Mouse (Mus musculus) midbrain, postnatal 0 days (tissue): ENCODE results near the gene Bmt2. TPM values are rescaled to one million over a fixed set of nuclear protein-coding genes. Genes with fewer than 3 reads are reported as not detected.

Experiments used
- ATAC-seq: fragments of 200-750 bp; cut with Nextera tagmentation; 2 replicates; pipeline ENCODE4 v1.8.0; 2017; ENCODE audit warnings: moderate number of reproducible peaks, mild to moderate bottlenecking, moderate TSS enrichment, moderate library complexity; ENCODE audit not compliant: low FRiP score
- DNase-seq: peaks from one replicate; pipeline ENCODE4 v3.0.0-alpha.2; 2015; ENCODE audit warnings: low spot score
- H3K27ac ChIP-seq: fragments of 300-500 bp; sonication (generic); 2 replicates; pipeline ENCODE4 v1.5.1; 2014; ENCODE audit warnings: low read depth, mild to moderate bottlenecking, low read length, mixed read lengths
- H3K27me3 ChIP-seq: fragments of 300-500 bp; sonication (generic); 2 replicates; pipeline ENCODE4 v1.6.1; 2014; ENCODE audit warnings: low read length, control low read depth, mixed read lengths; ENCODE audit not compliant: insufficient read depth
- H3K36me3 ChIP-seq: fragments of 300-500 bp; sonication (generic); 2 replicates; pipeline ENCODE4 v1.6.1; 2014; ENCODE audit warnings: low read length, control low read depth, mixed read lengths; ENCODE audit not compliant: insufficient read depth
- H3K4me1 ChIP-seq: fragments of 300-500 bp; sonication (generic); 2 replicates; pipeline ENCODE4 v1.6.1; 2014; ENCODE audit warnings: mild to moderate bottlenecking, control low read depth, antibody characterized with exemption, low read length, mixed read lengths; ENCODE audit not compliant: insufficient read depth
- H3K4me2 ChIP-seq: fragments of 300-500 bp; sonication (generic); 2 replicates; pipeline ENCODE4 v1.6.1; 2014; ENCODE audit warnings: low read depth, mild to moderate bottlenecking, low read length, mixed read lengths; ENCODE audit not compliant: poor library complexity, severe bottlenecking
- H3K4me3 ChIP-seq: fragments of 300-500 bp; sonication (generic); 2 replicates; pipeline ENCODE4 v1.5.1; 2014; ENCODE audit warnings: low read depth, mild to moderate bottlenecking, low read length, moderate library complexity
- H3K9ac ChIP-seq: fragments of 300-500 bp; sonication (generic); replicated peaks from 2 replicates; pipeline ENCODE4 v1.6.1; 2014; ENCODE audit warnings: mild to moderate bottlenecking, low read length, moderate library complexity, mixed read lengths; ENCODE audit not compliant: poor library complexity, severe bottlenecking
- H3K9me3 ChIP-seq: fragments of 300-500 bp; sonication (generic); 2 replicates; pipeline ENCODE4 v1.6.1; 2016; ENCODE audit warnings: low read length, control low read depth
- CTCF ChIP-seq: IDR thresholded peaks from 2 replicates; pipeline ENCODE4 v1.5.1; 2016; ENCODE audit warnings: antibody characterized with exemption, mild to moderate bottlenecking
- WGBS: fragments of 180-500 bp; shearing (Covaris S2); extraction: QIAGEN DNeasy Blood & Tissue Kit; methylation state at CpG from one replicate; pipeline ENCODE4 v1.1.7; 2014; 5-methylcytosine and 5-hydroxymethylcytosine counted together
- polyA plus RNA-seq: library from polyadenylated mRNA; unstranded; fragments of >200 nt; fragmentation: Nextera tagmentation; extraction: Ambion mirVana; gene quantifications from 2 replicates; pipeline ENCODE4 v1.2.1, GENCODE M21; 2015
- total RNA-seq: library from RNA; depleted of rRNA; stranded (reverse); fragments of >200 nt; gene quantifications from 2 replicates; pipeline ENCODE4 v1.2.3, GENCODE M21; 2014; rRNA removed

Bmt2 gene
- total RNA-seq = 28.9 and 31.9 TPM in 2 replicates
- 10.0 and 11.0 TPM in 2 replicates for polyA plus RNA-seq

DNA sequence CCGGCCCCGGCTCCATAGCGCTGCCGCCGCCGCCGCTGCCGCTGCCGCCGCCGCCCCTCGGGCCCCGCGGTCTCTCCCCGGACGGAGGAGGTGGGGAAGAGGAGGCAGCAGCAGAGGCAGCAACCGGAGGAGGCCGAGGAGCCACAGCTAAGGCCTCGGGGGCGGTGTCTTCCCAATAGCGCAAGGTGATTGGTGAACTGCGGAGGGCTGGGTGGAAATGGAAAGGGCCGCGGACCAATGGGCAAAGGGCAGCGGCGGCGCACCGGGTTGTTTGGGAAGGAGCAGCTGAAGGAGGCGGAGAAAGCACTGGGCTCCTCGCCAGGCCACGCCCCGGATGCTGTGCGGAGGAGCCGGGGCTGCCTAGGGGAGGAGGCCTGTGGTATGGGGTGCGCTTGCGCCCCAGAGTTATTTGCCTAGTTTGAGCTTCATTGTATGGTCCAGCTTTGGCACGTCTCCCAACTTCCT, at the start of gene Bmt2:
TSS of gene Bmt2 (minus strand) at position 149 of the 465 bp plus-strand sequence.
- H3K27me3 ChIP-seq = no peaks in the 10 kb centered on the region
- H3K4me2 ChIP-seq = peak within 1 kb of the TSS; percentile 82
- peak; percentile 99 for ATAC-seq
- TF ChIP-seq CTCF = no peak
- H3K27ac ChIP-seq = peak within 1 kb of the TSS; percentile 90
- WGBS = 0% methylated on average over 34 of the region's 37 CpGs
- no peaks in the 10 kb centered on the region for H3K36me3 ChIP-seq
- peak within 1 kb of the TSS; percentile 91 for H3K9ac ChIP-seq
- no peaks in the 10 kb centered on the region for H3K9me3 ChIP-seq
- H3K4me1 ChIP-seq = peaks cover 8% of the 10 kb centered on the region; the same call in 1 of the 2 replicates
- peak within 1 kb of the TSS; percentile 97 for H3K4me3 ChIP-seq
- DNase-seq = peak; percentile 98

DNA sequence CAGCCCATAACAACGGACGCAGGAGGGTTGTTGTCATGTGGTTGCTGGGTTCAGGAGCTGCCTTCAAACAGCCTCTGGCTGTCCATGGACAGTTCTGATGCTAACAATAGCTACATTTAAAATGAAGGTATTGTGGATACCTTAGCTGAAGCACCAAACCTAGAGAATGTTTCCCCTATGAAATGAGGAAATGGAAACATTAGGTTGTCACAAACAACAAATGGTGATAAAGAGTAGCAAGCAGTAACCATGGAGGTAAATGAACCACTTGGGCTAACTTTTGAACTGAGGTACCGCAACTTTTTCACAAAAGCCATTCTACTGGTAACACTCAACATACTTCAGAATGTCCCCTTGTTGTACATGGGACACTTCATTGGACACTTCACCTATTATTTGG, 44.4 kb upstream of the Bmt2 start:
- Histone ChIP-seq H3K27ac (no peak overlapping the region), H3K9me3 (no peaks in the 10 kb centered on the region), H3K4me2 (no peak overlapping the region), H3K36me3 (no peaks in the 10 kb centered on the region), H3K9ac (no peak overlapping the region), H3K27me3 (no peaks in the 10 kb centered on the region), H3K4me1 (no peaks in the 10 kb centered on the region), H3K4me3 (no peak overlapping the region)
- 93% methylated on average over 3 of the region's 3 CpGs for WGBS
- ATAC-seq = no peak
- no peak for DNase-seq
- no peak for TF ChIP-seq CTCF

DNA sequence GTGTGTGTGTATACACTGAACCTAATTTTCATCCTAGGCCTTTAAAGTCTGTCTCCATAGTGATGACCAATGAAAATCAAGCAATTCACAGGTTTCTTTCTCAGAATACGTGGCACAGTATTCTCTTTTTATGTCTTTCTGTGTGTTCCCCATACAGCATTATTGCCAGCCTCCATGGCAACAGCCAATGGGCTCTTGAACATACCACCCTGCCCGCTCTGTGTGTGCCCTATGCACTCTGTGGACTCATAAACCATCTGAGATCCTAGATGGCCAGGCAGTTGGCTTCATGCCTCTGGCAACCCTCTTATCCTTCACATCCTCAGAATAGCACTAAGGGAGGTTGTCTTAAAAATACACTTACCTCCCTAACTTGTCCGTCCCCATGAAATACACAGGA, 37.1 kb upstream of the Bmt2 start:
- H3K36me3 ChIP-seq = no peaks in the 10 kb centered on the region
- no peak overlapping the region for H3K4me2 ChIP-seq
- ATAC-seq (no peak), DNase-seq (no peak)
- H3K27me3 ChIP-seq = no peaks in the 10 kb centered on the region
- H3K9me3 ChIP-seq = no peaks in the 10 kb centered on the region
- H3K27ac ChIP-seq = no peak overlapping the region
- no peaks in the 10 kb centered on the region for H3K4me1 ChIP-seq
- no peak for TF ChIP-seq CTCF
- WGBS = 70% methylated on average over 3 of the region's 3 CpGs
- H3K4me3 ChIP-seq = no peak overlapping the region
- H3K9ac ChIP-seq = no peak overlapping the region

DNA sequence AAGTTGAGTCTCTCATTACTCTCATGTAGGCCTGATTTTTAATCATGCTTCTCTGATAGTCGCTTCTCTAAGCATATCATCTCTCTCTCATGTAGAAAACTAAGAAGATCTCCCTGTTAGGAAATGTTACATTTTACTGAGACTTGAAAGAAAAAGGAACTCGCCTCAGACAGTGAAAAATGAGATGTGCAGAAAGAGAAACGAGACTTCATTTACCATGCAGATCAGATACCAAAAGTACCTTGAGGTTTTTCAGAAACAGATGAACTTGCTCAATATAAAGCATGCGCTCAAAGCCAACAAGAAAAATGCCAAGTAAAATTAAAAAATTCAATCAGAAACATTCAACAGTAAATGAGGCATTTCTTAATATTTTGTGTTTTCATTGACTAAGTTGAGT, 19.1 kb upstream of the Bmt2 start:
- Histone ChIP-seq H3K36me3 (no peaks in the 10 kb centered on the region), H3K4me2 (no peak overlapping the region), H3K4me1 (no peaks in the 10 kb centered on the region), H3K4me3 (no peak overlapping the region), H3K9me3 (no peaks in the 10 kb centered on the region), H3K27me3 (no peaks in the 10 kb centered on the region), H3K27ac (no peak overlapping the region), H3K9ac (no peak overlapping the region)
- DNase-seq (no peak), ATAC-seq (no peak)
- 86% methylated on average over 4 of the region's 4 CpGs for WGBS
- TF ChIP-seq CTCF = no peak

DNA sequence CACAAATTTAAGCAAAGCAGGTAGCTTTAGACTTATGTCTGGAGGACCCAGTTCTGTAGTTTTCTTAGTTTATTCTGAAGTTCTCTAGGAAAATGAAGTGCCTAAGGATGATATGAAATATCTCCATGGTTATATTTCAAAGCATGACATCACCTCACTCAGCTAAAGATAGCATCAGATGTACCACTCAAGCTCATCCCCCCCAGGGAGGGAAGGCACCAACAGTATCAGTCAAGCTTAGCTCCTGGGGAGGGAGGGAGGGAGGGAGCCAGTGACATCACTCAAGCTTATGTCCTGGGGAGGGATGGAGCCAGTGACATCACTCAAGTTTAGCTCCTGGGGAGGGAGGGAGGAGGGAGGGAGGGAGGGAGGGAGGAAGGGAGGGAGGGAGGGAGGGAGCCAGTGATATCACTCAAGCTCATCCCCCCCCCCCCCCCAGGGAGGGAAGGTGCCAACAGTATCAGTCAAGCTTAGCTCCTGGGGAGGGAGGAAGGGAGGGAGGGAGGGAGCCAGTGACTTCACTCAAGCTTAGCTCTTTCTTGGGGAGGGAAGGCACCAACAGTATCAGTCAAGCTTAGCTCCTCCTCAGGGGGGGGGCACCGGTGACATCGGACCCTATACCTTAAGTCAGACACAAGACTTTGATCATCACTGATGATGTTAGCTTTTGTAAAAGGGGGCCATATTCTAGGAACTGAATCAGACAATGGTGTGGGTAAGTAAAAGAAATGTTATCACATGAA, 17.5 kb upstream of the Bmt2 start:
- H3K4me2 ChIP-seq = no peak overlapping the region
- no peak for TF ChIP-seq CTCF
- no peaks in the 10 kb centered on the region for H3K4me1 ChIP-seq
- ATAC-seq (no peak), DNase-seq (no peak)
- H3K9ac ChIP-seq = no peak overlapping the region
- no peak overlapping the region for H3K27ac ChIP-seq
- no peaks in the 10 kb centered on the region for H3K27me3 ChIP-seq
- no peaks in the 10 kb centered on the region for H3K9me3 ChIP-seq
- 72% methylated on average over 2 of the region's 2 CpGs for WGBS
- H3K4me3 ChIP-seq = no peak overlapping the region
- H3K36me3 ChIP-seq = no peaks in the 10 kb centered on the region

DNA sequence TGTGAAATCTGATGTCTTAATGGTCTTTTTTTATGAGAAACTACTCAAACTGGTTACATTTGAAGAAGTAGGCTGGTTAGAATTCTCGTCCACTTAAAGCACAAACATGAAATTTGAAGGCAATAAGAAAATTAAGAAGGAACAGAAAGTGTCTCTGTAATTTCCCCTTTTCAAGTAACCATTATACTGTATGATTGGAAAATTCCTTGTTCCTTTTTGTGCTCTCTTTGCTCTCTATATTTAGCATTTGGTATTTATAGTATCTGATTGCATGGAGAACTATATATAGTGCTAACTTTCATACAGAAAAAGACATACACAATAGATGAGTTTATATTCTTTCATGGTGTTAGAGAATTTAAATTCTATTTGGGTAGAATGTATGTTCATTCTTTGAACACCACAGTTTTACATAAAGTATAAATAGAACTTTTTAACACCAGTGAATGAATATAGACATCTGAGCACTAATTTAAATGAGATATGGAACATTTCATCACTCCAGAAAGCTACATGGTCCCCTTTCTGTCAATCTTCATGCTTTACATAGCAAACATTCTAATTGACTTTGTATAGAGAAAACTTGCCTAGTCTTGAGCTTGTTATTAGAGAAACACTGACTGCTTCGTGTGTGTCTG, 14.0 kb upstream of the Bmt2 start:
- no peak overlapping the region for H3K4me3 ChIP-seq
- no peaks in the 10 kb centered on the region for H3K36me3 ChIP-seq
- DNase-seq (no peak), ATAC-seq (no peak)
- H3K9me3 ChIP-seq = no peaks in the 10 kb centered on the region
- H3K9ac ChIP-seq = no peak overlapping the region
- H3K27me3 ChIP-seq = no peaks in the 10 kb centered on the region
- H3K27ac ChIP-seq = no peak overlapping the region
- no peak overlapping the region for H3K4me2 ChIP-seq
- no peak for TF ChIP-seq CTCF
- WGBS = 76% methylated on average over 2 of the region's 2 CpGs
- H3K4me1 ChIP-seq = no peaks in the 10 kb centered on the region
